Mouse (Mus musculus) bone marrow, adult 2 months (tissue): Measurements from ENCODE around the gene Col8a2.

Source experiments
- CTCF ChIP-seq: fragments of 200-500 bp; IDR thresholded peaks from 2 replicates; pipeline ENCODE4 v1.5.1; 2011; ENCODE audit warnings: low read length, control low read depth; ENCODE audit not compliant: control insufficient read depth, insufficient read depth
- POLR2A ChIP-seq: fragments of 200-500 bp; IDR thresholded peaks from 2 replicates; pipeline ENCODE4 v1.6.1; 2011; ENCODE audit warnings: low read depth, mild to moderate bottlenecking, control low read depth, low read length, borderline replicate concordance; ENCODE audit not compliant: control insufficient read depth

DNA sequence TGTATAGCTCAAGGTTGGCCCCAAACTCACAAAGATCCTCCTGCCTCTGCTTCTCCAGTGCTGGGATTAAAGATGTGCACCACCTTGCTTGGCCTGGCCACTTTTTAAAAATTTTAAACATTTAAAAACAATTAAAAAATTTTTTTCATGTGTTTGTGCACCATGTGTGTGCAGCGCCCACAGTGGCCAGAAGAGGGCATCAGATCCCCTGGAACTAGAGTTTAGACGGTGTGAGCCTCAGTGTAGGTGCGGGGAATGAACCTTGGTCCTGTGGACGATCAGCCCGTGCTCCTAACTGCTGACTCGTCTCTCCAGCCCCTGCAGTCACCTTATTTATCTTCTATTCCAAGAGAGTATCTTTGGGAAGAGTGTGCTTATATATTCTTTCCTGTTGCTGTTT lies 19.5 kb downstream of the Col8a2 start:
- TF ChIP-seq POLR2A (no peak), CTCF (no peak)
